Mouse (Mus musculus) E14TG2a.4 (cell line): ENCODE results near the gene Fstl5.
A peak's percentile ranks its signal among the peaks of the same experiment; 100 is the strongest.

Source experiments
- H3K27me3 ChIP-seq: 2 replicates; pipeline ENCODE4 v1.6.1; 2014; ENCODE audit warnings: low read length, control low read depth; ENCODE audit not compliant: insufficient read depth
- H3K36me3 ChIP-seq: 2 replicates; pipeline ENCODE4 v1.6.1; 2014; ENCODE audit warnings: low read length, control low read depth; ENCODE audit not compliant: insufficient read depth
- H3K4me1 ChIP-seq: replicated peaks from 2 replicates; pipeline ENCODE4 v1.6.1; 2014; ENCODE audit warnings: low read depth, low read length, control low read depth
- H3K4me3 ChIP-seq: replicated peaks from 2 replicates; pipeline ENCODE4 v1.5.1; 2014; ENCODE audit warnings: mild to moderate bottlenecking, low read length
- H3K9me3 ChIP-seq: 2 replicates; pipeline ENCODE4 v1.6.1; 2014; ENCODE audit warnings: low read length, control low read depth
- CTCF ChIP-seq: conservative IDR thresholded peaks from 2 replicates; pipeline ENCODE4 v1.5.1; 2014; ENCODE audit warnings: low read length
- NANOG ChIP-seq: IDR thresholded peaks from 2 replicates; pipeline ENCODE4 v1.6.1; 2014; ENCODE audit warnings: borderline replicate concordance, low read length, mixed read lengths
- POU5F1 ChIP-seq: IDR thresholded peaks from 2 replicates; pipeline ENCODE4 v1.6.1; 2014; ENCODE audit warnings: low read length, borderline replicate concordance

Fstl5 gene

DNA sequence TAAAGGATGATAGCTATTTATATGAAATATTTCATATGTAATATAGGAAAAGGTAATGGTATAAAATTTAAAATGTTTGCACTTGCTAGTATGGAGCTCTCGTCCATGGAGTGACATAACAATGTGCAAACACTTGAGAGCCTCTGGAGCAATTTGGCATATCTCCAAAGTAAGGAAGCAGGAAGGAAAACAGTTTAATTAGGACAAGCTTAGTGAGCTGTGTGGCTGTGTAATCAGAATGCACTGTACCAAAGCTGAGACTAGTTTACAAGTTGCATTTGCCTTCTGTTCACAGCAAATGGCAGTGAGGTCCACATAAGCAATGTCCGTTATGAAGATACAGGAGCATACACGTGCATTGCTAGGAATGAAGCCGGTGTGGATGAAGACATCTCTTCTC lies 519.1 kb downstream of the Fstl5 start:
- H3K9me3 ChIP-seq: no peaks in the 10 kb centered on the region
- no peaks in the 10 kb centered on the region for H3K4me1 ChIP-seq
- no peaks in the 10 kb centered on the region for H3K27me3 ChIP-seq
- no peak overlapping the region for H3K4me3 ChIP-seq
- no peaks in the 10 kb centered on the region for H3K36me3 ChIP-seq
- no peak for TF ChIP-seq POU5F1
- no peak for TF ChIP-seq NANOG
- TF ChIP-seq CTCF: no peak

DNA sequence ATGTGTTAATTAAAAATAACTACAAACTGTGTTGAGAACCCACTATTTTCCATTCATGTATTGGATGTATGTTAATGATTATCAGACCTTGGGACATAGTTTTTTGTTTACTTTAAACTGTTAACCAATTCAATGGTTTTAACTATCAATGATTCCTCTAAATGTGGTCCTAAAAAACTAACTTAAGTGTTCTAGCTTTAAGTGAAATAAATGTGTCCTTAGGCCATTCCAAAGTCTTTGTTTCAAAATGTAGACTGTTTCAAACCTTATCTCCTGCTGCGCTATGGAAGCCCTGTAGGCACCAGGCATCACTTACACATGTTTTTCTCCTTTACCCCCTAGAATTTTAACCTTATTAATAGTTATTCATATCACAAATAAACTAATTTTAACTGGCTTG lies 546.0 kb downstream of the Fstl5 start:
- Histone ChIP-seq H3K27me3 (no peaks in the 10 kb centered on the region), H3K4me1 (no peaks in the 10 kb centered on the region), H3K36me3 (no peaks in the 10 kb centered on the region), H3K4me3 (no peak overlapping the region), H3K9me3 (no peaks in the 10 kb centered on the region)
- TF ChIP-seq NANOG (no peak), POU5F1 (no peak), CTCF (no peak)

DNA sequence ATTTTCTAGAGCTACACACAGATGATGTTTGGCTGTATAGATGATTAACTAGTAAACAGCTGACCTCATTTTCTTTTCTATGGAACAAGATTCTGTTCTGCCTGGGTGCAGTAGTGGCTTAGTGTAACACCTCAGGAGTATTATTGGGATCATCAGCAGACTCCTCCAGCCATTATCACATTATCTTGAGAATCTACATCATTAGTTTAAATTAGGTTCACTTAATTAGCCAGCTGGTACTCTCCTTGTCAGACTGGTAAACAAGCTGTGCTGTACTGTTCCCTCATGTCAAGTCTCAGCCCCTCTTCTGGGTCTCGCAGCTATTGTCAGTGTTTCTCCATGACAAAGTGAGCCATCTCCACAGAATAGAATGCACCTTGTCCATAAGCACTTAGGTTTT lies 580.2 kb downstream of the Fstl5 start:
- TF ChIP-seq CTCF (no peak), NANOG (no peak), POU5F1 (no peak)
- no peaks in the 10 kb centered on the region for H3K27me3 ChIP-seq

DNA sequence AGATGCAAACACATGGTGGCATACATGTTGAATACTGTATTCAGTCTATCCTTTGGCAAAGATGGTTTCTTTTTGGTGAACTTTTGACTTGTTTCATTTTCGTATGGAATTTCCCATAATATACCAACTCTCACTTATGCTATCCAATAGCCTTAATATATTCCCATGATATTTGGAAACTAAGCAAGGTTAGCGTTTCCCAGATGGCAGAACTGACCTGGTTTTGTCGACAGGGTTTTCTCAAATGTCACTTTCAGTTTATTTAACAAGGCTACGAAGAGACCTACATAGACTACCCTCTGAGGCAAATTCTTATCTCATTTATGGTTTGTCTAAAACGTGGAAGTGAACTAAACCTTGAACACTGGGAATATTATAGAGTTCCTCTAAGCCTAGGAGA lies 596.8 kb downstream of the Fstl5 start:
- Histone ChIP-seq H3K9me3 (no peaks in the 10 kb centered on the region), H3K36me3 (no peaks in the 10 kb centered on the region), H3K27me3 (no peaks in the 10 kb centered on the region), H3K4me1 (no peaks in the 10 kb centered on the region), H3K4me3 (no peak overlapping the region)
- no peak for TF ChIP-seq POU5F1
- TF ChIP-seq NANOG: no peak
- TF ChIP-seq CTCF: no peak

More for the DNA sequence above, 580.2 kb downstream of the Fstl5 start:
- Histone ChIP-seq H3K36me3 (no peaks in the 10 kb centered on the region), H3K9me3 (no peaks in the 10 kb centered on the region), H3K4me1 (no peaks in the 10 kb centered on the region), H3K4me3 (no peak overlapping the region)

DNA sequence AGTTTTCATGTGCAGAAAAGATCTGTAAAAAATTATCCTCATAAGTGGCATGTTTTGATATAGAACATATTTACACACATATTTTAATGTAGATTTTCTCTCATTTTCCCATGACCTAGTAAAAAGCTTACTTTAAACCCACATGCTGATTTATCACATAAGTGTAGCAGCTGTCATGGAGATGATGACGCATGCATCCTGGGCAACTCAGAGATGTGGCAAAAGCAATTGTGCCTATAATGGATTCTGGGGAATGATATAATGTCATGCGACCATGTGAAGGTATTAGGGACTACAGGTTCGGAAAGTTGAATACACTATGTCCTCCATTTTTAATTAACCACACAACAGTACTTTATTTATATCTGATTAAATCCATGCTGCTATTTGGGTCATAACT lies 601.9 kb downstream of the Fstl5 start:
- Histone ChIP-seq H3K27me3 (no peaks in the 10 kb centered on the region), H3K4me1 (no peaks in the 10 kb centered on the region), H3K9me3 (no peaks in the 10 kb centered on the region), H3K4me3 (no peak overlapping the region), H3K36me3 (no peaks in the 10 kb centered on the region)
- TF ChIP-seq POU5F1 (no peak), CTCF (no peak), NANOG (no peak)

DNA sequence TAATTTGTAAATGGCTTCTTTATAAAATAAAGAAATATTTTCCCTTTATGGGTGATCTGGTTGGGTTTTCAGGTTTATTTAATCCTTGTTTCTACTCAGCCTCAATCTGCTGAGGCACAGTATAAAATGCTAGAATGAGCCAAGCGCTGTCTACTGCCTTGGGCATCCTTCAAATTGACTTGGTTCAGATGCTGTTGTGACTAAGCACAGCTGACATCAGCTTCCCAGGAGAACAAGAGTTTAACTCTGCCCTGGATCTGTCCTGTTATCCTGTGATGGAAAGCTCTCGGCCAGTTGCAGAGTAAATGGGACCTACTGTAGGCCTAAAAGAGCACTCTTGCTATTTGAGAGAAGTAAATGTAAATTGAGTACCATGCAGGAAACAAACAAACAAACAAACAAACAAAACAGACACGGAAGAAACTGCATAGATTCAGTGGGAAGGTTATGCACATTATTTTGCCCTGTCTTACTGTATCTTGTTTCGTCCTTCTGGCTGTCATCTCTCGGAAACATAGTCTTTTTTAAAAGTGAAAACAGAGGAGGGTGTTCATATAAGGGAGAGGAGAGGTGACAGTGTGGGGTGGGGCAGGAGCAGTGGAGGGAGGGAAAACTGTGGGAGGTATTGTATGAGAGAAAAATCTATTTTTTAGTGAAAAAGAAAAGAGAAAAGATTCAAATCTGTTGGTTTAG lies 605.9 kb downstream of the Fstl5 start:
- Histone ChIP-seq H3K4me3 (no peak overlapping the region), H3K36me3 (no peaks in the 10 kb centered on the region), H3K27me3 (no peaks in the 10 kb centered on the region), H3K4me1 (no peaks in the 10 kb centered on the region), H3K9me3 (no peaks in the 10 kb centered on the region)
- no peak for TF ChIP-seq CTCF
- no peak for TF ChIP-seq POU5F1
- TF ChIP-seq NANOG: no peak

DNA sequence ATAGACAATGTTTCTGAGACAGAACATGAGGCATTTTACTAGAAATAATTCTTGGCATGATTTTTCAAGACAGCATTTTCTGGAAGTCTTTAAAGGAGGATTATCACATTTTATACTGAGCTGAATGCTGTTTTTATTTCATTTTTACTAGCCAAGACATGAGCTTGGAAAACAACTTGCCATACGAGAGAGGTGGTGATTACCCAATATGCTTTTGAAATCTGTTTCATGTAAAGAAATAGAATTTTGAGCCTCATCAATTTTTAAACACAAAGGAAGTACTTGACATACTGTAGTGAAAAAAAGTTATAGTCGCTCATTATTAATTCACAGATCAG lies 606.4 kb downstream of the Fstl5 start:
- H3K9me3 ChIP-seq: no peaks in the 10 kb centered on the region
- no peaks in the 10 kb centered on the region for H3K4me1 ChIP-seq
- TF ChIP-seq CTCF: no peak
- TF ChIP-seq NANOG: no peak
- no peak for TF ChIP-seq POU5F1
- H3K27me3 ChIP-seq: no peaks in the 10 kb centered on the region
- no peaks in the 10 kb centered on the region for H3K36me3 ChIP-seq
- no peak overlapping the region for H3K4me3 ChIP-seq

DNA sequence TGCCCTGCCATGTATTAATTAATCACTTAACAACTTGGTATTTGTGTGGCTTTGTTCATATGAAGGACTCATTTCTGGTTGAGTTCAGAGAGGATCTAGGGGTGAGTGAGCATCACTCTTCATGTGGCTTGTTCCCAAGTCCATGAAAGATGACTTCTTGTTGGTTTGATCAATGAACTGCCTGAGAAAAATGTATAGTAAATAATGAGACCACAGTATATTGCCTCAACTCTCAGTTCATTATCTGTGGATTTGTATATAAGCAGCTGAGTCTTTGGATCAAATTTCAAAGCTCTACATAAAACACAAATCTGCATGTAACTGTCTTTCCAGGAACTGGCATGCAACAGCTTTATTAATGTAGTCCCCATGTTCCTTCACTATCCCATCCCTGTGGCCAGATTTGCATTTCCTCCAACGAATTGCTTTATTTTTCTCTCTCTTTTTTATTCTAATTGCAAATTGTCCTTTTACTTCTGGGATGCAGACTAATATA lies 623.1 kb downstream of the Fstl5 start:
- no peaks in the 10 kb centered on the region for H3K36me3 ChIP-seq
- TF ChIP-seq CTCF: no peak
- H3K4me3 ChIP-seq: no peak overlapping the region

DNA sequence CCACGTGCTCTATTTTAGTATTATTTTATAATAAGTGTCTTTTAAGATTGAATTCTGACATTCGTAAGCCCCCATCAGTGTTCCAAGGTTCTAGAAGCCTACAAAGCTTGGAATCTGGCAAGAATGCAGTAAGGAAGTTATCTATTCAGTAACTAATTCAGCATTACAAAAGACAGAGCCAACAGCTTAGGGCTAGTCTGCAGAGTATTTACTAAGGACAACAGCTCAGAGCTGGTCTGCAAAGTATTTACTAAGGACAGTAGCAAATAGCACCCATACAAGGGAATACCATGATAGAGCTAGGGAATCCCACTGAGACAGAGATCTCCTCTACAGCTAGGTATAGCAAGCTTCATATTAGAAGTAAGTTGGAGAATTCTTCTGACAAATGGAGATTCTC lies 665.2 kb downstream of the Fstl5 start:
- no peaks in the 10 kb centered on the region for H3K36me3 ChIP-seq
- no peak overlapping the region for H3K4me3 ChIP-seq
- no peaks in the 10 kb centered on the region for H3K27me3 ChIP-seq
- peaks cover 4% of the 10 kb centered on the region for H3K4me1 ChIP-seq
- no peaks in the 10 kb centered on the region for H3K9me3 ChIP-seq
- peak; percentile 36; the same call in 1 of the 2 replicates for TF ChIP-seq NANOG
- TF ChIP-seq POU5F1: no peak

More for the DNA sequence above, 623.1 kb downstream of the Fstl5 start:
- no peaks in the 10 kb centered on the region for H3K4me1 ChIP-seq
- no peaks in the 10 kb centered on the region for H3K9me3 ChIP-seq
- H3K27me3 ChIP-seq: no peaks in the 10 kb centered on the region
